Mouse (Mus musculus): ENCODE measurements around the gene Galk1.

- TF ChIP-seq POLR2A (IDR thresholded peaks at IDR 0.05; ENCODE audit: borderline replicate concordance, extremely low read depth, insufficient read depth, insufficient read length, poor library complexity, severe bottlenecking) (no peak), CTCF (IDR thresholded peaks at IDR 0.05; ENCODE audit: borderline replicate concordance, extremely low read depth, insufficient read depth, insufficient read length) (no peak)
Measured at GRCm38 (mm10) chr11:116050196-116050595, 37.7 kb upstream of the Galk1 start.
